Mouse (Mus musculus) layer of hippocampus, adult 9-11 months (tissue): ENCODE measurements around the gene Ankrd49.
A peak's percentile ranks its signal among the peaks of the same experiment; 100 is the strongest.

Experiments used
- DNase-seq: peaks from one replicate; pipeline ENCODE4 v3.0.0; 2022

The Ankrd49 gene

DNA sequence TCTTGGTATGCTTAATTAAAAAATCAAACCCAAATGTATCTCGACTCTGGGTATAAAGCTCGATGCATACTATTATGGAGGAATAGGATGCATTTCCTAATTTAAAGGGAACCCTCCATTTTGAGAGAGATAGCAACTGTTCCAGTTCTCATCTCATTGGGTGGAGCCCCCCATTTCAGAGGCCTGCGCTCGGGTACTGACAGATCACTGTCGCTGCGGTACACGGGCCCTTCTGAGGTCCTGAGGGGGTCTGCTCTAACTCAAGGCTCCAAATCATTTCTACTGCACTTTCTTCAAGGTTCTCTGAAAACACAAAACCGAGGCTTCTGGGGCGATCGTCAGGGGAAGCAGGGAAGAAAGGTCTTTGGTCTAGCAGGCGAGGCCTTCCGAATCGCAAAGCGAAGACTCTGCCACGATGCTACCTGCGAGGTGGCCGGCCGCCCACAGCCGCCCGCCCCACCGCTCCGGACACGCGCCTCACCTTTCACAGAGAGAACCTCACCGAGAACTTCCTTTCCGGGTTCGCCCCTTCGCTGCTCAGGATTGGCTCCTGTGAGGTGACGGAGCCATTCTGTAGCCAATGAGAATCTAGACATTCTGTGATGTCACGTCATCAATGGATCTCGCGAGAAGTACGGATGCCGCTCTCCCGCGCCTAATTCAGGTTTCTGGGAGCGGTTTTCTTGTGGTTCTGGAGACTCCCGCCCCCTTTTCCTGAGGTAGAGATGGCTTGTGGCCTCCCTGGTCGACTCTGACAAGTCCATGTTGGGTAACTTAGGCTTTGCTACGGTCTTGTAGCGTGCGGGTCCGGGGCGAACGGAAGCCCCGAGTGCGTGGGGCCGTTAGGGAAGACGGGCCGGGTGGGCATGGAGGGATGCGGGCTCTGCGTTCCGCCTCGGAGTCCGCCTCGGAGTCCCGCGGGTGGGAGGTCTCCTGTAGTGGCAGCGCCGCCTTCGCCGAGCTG lies at the start of gene Ankrd49, which contains the start of gene Mre11a:
Gene Ankrd49, minus strand, starts transcription at position 818 of the 964 bp plus-strand sequence.
Gene Mre11a, plus strand, starts transcription at position 616 of the 964 bp plus-strand sequence.
- peak; percentile 94 for DNase-seq

DNA sequence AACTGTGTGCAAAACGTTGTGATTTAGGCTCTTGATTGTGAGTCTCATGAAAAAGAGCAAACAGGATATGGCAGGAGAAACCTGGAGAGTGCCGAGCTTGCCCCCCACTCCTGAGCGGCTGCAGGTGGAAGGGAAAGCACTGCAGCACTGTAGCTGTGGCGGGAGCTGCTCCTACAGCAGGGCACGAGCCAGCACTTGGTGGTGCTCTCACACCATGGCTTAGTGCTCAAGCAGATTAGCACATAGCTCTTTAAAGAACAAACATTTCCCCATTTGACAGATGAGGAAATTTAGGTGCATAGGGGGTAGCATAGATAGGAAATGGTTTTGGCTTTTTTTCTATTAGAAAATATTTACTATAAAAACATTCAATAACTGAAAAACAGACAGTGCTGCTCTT lies 47.4 kb upstream of the Ankrd49 start:
- DNase-seq = no peak

DNA sequence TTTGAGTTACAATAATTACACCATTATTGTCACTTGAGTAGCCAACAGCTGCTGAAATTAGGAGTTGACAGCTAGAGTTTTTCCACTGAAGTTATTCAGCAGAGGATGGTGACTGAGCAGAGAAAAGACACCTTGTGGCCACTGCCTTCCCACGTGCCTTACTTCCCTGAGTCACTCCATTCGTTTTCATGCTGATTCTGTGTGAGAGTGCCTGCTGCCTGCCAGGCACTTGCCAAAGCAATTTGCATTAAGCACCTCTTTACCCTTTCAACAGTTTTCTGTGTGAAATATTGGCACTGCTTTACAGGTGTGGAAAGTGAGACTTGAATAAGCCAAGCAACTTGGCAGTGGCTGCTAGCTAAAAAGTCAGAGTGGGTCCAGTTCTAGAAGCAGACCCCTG lies 43.2 kb upstream of the Ankrd49 start:
- no peak for DNase-seq

DNA sequence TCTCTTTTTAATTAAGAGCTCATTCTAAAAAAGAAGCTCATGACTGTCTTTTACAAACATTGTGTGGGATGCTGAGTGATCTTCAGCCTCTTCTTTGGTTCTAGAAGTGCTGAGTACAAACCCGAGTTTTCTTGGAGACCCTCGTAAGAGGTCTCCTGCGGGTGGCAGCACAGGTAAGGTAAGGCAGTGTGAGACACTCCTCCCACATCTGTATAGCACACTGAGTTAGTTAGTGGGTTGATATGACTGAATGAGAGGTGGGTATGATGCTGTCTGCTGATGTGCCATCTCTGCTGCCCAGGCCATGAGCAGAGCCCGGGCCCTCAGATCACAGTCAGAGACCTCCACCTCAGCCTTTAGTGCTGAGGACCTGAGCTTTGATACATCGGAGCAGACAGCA lies 40.2 kb upstream of the Ankrd49 start:
- no peak for DNase-seq

DNA sequence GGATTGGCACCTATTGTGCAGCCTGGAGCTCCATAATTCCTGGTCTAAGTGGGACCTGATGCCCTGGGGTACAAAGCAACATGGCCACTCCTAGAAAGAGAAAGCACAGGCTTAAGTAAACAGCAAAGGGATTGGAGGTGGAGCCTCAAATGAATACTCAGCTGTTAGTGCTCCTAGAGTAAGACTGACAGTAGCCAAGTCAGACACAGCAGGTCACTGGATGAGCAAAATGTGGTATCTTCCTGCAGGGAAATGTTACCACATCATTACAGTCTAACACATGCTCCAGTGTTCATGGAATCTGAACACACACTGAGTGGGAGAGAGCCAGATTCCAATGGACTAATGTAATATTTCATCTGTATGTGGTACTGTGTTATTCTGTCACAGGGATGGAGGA lies 36.7 kb upstream of the Ankrd49 start:
- DNase-seq = no peak

DNA sequence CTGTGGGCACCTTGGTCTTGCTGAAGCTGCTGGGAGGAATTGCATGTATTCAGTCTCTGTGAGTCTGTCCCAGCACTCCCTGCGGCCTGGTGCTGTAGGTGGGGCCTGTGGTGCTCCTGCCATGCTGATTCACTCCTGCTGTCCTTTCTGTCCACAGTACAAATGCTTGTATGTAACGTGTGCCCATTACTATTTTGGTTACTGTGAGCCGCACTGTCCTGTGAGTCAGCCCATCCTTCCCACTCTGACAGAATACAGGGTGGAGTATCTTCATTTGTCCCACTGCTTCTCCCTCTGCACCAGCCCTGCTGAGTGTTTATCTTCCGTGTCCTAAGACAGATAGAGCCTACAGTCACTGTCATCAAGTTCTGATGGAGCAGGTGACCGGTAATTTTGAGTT lies 25.5 kb upstream of the Ankrd49 start:
- DNase-seq = peak; percentile 55

DNA sequence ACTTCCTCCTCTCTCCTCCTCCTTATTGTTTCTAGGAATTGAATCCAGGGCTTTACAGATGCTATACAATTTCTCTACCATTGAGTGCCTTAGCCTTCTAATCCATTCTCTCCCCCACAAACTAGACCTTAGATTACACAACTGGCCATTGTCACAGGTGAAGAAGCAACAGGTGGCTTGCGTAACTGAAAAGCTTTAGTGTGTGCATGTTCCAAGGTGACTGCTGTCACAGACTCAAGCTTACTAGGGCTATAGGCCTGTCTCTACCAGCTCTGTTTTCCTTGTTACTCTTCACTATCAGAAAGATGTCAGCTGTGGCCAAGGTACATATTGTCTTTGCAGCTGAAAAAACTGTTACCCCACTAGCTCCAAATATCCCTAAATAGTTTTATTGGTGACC lies 22.1 kb upstream of the Ankrd49 start:
- no peak for DNase-seq

DNA sequence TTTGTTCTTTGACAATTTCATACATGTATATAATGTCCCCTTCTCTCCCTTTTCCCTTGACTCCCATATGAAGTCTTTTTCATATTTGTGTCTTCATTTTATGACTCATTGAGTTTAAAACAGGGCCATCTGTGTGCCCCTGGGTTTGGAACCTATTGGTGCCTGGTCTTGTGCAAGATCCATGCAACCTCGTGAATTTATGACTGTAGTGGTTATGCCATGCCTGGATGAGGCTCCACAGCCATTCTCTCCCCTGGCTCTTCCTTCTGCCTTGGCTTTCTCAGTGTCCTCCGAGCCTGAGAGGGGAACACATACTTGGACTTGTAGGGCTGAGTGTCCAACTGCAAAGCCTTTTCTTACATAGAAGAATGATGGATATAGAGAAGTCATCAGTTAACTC lies 21.1 kb upstream of the Ankrd49 start:
- no peak for DNase-seq

DNA sequence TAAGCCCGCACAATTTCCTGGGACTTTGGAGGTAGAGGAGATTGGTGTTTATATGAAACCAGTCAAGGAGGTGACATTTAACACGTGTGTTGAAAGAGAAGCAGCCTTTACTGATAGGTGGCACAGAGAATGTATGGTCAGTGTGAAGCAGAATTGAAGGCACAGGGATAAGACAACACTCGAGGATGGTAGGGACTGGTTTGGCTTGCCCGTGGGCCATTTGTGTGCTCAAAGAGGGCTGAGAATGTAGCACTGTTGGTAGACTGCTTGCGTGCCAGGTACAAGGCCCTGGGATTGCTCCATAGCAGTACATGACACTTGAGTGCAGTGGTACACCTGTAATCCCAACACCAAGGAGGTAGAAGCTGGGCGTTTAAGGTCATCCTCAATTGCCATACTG lies 2.7 kb upstream of the Ankrd49 start:
- DNase-seq = no peak

DNA sequence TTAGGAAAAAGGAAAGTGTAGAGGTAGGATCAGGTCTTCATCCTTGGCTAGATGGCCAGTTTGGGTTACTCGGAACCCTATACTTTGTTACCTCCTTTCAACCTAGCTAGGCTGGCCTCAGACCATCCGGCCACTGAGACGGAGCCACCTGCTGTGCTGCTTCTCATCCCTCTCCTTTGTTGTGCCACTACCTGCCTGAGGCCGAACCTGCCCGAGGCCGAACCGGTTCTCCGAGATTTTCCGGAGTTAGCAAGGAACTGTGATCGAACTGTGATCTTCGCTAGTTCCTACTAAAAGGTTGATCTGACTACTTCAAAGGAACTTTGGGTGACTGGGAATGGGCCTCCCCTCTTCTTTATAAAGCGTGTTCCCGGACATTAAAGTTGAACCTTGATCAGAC lies 6.3 kb downstream of the Ankrd49 start:
- DNase-seq = no peak

DNA sequence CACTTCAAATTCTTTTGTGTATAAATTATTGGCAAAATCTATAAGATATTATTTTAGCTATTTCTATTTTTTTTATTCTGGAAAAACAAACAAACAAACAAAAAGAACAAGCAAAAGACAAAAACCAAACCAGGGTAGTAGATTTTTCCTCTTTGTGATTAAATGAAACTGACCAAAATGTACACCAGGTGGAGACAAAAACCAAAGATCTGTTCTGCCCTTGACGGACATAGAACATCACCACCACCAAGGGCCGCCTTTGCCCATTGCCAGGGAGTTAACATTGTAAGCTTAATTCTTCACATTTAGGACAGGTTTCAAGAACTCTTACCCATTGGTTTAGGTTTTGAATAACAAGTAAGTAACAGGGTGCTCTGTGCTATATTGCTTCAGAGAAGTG lies 10.8 kb downstream of the Ankrd49 start:
- no peak for DNase-seq

DNA sequence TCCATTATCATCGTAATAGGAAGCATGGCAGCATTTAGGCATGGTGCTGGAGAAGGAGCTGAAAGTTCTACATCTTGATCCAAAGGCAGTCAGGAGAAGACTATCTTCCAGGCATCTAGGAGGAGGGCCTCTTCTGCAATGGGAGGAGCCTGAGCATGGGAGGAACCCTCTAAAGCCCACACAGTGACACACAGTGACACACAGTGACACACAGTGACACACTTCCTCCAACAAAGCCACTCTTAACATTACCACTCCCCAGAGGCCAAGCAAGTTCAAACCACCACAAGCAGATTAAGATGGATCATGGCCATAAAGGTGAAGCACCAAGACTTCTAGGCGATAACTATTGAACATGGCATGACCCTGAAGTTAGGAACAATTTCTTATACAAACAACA lies 12.6 kb downstream of the Ankrd49 start:
- DNase-seq = no peak

DNA sequence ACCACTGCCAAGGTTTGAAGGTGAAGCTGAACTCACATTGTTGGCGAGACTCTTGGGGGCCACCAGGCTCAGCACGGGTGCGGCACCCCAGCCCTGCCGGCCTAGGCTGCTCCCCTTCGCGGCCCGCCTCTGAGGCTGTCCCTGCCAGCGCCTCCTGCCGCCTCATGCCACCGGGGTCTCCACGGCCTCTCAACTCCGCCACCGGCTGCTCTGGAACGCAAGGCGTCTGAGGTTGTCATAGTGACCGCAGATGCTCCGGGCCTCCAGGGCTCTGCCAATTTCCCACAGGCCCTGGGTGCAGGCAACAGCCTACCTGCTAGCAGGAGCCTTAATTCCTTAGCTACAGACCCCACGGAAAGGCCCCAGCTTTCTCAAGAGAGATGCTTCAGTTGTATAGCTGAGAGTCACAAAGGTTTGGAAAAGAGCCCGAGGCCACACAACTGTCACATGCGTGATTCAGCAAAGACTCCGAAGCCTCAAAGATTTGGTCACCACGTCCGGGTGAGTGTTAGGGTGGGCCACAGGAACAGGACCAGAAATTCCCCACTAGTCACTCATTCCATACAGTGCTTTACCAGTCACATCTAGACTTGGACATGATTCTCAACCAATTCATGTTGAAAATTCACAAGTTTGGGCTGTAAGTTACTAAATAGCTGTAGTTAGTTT lies 13.7 kb downstream of the Ankrd49 start, which contains the start of gene 1700012B09Rik:
Gene 1700012B09Rik, minus strand, starts transcription at position 228 of the 669 bp plus-strand sequence.
- DNase-seq = no peak

DNA sequence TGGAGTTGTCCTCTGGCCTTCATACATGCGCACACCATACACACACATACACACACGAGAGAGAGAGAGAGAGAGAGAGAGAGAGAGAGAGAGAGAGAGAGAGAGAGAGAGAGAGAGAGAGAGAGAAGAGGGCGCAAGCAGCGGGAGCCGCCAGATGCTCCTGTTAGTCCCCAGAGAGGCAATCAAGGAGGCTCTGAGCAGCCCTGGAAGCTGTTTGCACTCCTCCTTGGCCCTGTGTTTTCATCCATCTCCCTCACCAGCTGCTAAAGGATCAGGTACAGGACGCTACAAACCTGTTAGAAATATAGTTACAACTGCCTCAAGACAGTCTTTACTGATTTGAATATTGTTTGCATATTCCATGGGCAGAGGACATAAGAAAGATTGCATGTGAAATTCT lies 14.8 kb downstream of the Ankrd49 start:
- no peak for DNase-seq

DNA sequence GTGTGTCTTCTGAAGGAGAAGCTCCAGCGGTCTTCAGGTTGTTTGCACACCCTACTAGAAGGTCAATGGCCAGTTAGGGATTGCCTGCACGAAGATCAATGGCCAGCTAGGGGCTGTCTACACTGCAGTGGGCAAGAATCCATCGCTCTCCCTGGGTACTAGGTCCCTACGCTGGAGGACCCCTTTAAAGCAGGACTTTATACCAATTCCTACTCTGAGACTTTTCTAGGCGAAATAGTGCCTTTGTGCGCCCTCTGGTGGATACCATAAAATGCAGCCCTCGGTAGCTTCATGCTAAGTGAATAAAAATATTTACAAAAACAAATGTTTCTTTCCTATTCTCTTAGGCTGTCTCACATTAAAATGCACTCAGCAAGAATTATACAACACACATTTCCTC lies 19.9 kb downstream of the Ankrd49 start:
- no peak for DNase-seq

DNA sequence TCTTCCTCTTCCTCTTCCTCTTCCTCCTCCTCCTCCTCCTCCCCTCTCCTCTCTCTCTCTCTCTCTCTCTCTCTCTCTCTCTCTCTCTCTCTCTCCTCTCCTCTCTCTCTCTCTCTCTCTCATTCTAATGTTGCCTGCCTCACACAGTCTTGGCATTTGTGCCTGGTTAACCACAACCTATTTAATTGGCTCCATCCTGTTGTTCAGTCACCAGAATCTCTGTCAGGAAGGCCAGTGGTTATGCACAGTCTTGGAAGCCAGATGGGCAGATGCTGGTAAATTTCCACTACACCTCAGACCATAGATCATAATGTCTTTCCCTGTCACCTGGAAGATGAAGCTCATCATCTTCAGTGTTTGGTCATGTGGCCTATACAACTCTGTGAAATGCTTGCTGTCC lies 25.4 kb downstream of the Ankrd49 start:
- DNase-seq = no peak

DNA sequence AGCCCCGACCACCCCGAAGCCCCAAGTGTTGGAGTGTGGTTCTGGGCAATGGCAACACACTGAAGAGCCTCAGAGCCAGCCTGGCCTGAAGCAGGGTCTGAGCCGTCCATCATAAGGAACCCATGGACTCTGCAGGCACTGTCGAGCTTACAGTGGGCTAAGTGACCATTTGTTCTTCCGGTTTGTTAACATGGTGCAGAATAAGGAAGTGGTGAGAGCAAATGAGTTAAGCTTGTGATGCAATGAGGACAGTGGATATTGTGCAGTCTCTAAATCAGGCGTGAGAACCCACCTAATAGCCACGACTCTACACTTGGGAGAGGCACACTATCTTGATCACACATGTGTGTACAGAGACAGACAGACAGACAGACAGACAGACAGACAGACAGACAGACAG lies 26.1 kb downstream of the Ankrd49 start:
- DNase-seq = no peak

DNA sequence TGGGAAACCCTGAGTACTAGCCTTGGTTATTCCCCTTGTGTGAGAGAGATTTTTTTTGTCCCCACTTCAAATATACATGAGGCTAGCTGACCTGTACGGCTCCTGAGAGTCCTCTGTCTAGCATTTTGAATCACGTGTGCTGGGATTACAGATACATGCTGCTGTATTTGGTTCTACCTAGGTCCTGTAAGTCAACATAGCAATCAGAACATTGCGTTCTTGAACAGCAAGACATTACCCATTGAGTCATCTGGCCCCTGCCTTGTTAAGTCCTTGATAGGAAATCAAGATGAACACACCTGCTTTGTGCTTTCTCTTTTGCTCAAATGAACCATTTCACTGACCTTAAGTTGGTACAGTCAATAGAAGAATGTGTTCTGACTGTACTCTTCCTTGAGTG lies 30.2 kb downstream of the Ankrd49 start:
- no peak for DNase-seq

DNA sequence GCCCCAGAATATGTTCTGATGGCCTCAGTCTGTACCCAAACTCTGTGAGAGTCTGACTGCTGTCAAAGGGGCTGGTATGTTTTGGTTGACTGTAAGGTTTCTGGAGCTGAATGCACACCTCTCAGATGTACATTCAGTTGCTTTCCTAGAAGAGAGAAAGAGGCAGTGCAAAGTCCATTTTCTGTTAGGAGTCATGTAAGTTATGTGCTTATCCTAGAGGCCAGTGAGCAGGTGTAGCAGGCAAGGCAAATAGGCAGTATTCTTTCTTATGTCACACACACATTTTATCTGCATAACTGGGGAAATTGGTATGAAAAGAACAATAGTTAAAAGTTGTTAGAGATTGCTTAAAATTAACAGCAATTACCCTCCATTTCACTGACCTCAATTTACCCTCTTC lies 30.7 kb downstream of the Ankrd49 start:
- DNase-seq = no peak

DNA sequence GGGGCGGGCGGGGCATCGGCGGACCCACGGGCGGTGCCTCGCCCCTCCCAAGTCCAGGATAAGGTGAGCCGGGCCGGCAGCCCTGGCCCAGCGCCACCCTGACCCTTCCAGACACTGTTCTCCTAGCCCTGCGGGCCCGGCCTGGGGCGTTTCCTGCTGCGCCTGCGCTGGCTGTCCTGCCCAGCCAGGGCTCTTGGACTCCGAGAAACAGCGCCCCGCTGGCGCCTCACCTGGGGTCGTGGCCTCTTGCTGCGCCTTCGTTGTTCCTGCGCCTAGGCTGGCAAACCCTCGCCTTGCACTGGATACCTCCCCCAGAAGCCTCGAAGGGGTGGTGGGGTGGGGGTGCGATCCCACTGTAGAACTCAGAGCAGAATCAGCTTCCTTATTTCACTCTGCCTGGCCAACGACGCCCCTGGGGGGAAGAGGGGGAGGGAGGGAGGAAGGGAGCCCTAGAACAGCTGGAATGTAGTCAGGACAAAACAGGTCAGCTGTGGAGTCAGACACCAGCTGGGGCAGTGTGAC lies 32.6 kb downstream of the Ankrd49 start, which contains the start of gene Fut4:
Gene Fut4, minus strand, starts transcription at position 393 of the 522 bp plus-strand sequence.
- DNase-seq = no peak

DNA sequence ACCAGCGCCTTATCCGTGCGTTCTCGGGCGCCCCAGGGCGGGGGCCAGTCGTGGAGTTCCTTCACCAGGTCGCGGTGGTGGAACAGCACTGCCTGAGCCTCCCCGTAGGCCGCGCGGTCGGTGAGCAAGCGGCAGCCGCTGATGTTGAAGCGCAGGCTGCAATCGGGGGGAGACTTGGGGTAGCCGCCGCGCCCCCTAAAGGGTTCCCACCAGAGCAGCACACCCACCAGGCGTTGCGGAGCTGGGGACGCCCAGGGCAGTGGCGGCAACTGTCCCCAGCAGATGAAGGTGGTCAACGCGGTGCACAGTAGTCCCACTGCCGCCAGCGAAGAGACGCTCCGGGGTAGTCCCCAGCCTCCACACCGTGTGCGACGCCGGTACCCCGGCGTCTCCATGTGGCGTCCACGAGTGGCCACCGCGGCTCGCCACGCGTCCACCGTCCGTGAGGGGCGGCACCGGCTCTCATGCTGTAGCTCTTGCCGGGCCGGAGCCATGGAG lies 33.1 kb downstream of the Ankrd49 start:
- no peak for DNase-seq

DNA sequence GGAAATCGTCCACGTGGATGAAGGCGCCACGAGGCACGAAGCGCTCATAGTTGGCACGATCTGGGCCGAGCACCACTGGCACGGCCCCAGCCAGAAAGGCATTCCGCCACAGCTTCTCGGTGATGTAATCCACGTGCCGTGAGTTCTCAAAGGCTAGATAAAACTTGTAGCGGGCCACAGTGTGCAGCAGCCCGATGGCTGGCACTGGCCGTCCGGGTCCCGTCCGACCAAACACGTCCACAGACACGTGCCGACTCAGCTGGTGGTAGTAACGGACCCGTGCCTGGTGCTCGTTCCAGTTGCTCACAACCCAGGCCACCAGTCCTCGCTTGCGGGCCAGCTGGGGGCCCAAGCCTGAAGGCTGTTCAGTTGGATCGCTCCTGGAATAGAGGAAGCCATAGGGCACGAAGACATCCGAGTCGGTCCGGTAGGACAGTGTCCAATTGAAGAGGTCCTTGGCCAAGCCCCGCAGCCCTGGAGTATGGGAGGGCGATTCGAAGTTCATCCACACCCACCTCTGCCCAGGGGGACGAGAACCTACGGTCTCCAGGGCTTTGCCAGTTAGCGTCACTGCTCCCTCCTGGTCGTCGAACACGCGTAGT lies 33.7 kb downstream of the Ankrd49 start:
- no peak for DNase-seq
